25 mouse cellular contexts compared by ENCODE assay signal in genomic region chr2:37527587-37527986, GRCm38 (mm10). TPM values are rescaled to one million over a fixed set of nuclear protein-coding genes. Genes with fewer than 3 reads are reported as not detected.
A peak's percentile ranks its signal among the peaks of the same experiment; 100 is the strongest.
DNase-seq lines count a peak whose midpoint lies in the region; ATAC-seq and TF ChIP-seq lines count a peak whose summit lies in the region.
"Had no signal": no experiment of that assay in that cellular context is flagged by ENCODE, and none has a peak within 500 bp of the region (broad histone marks: within the 10 kb centered on the region; RNA-seq: fewer than 3 reads in every experiment).

No protein-coding gene starts in this region.

- ATAC-seq in heart, postnatal 0 days (ENCODE audit: insufficient read depth, low read depth), result peak; percentile 57; the same call in 1 of the 2 replicates
- ATAC-seq in heart, embryonic 12.5 days (ENCODE audit: insufficient number of reproducible peaks, low FRiP score), result no peak
- ATAC-seq in lung, embryonic 15.5 days (ENCODE audit: borderline replicate concordance, extremely low read depth, low FRiP score, low TSS enrichment), result no peak; the same call in 1 of the 2 replicates
- ATAC-seq: forebrain, embryonic 16.5 days; hindbrain, embryonic 16.5 days; midbrain, embryonic 16.5 days had no signal

- no peak for TF ChIP-seq EP300 in heart, adult 2 months (IDR thresholded peaks at IDR 0.05; ENCODE audit: insufficient read depth, low read depth, low read length)
- TF ChIP-seq EP300 in heart, postnatal 0 days (IDR thresholded peaks at IDR 0.05; ENCODE audit: low read depth), result no peak

- H3K27me3 ChIP-seq in heart, adult 2 months (ENCODE audit: control insufficient read depth, insufficient read depth, low read length), result no peaks in the 10 kb centered on the region
- no peaks in the 10 kb centered on the region for H3K27me3 ChIP-seq in heart, postnatal 0 days (ENCODE audit: control insufficient read depth, insufficient read depth, low read length)
- no peaks in the 10 kb centered on the region for H3K27me3 ChIP-seq in heart, embryonic 12.5 days (replicated peaks)
- no peaks in the 10 kb centered on the region for H3K27me3 ChIP-seq in lung, embryonic 15.5 days
- H3K27me3 ChIP-seq: embryonic facial prominence, embryonic 13.5 days; kidney, embryonic 15.5 days; limb, embryonic 13.5 days; stomach, embryonic 15.5 days had no signal

- peak overlapping the region; percentile 16 for H3K27ac ChIP-seq in heart, adult 2 months
- peak overlapping the region; percentile 48 for H3K27ac ChIP-seq in heart, postnatal 0 days (ENCODE audit: low read depth)
- no peak overlapping the region for H3K27ac ChIP-seq in heart, embryonic 12.5 days (ENCODE audit: poor library complexity, severe bottlenecking)
- H3K27ac ChIP-seq in lung, embryonic 15.5 days, result peak overlapping the region; percentile 53; the same call in 1 of the 2 replicates
- H3K27ac ChIP-seq: embryonic facial prominence, embryonic 13.5 days; kidney, embryonic 15.5 days; limb, embryonic 13.5 days; stomach, embryonic 15.5 days had no signal

- no peaks in the 10 kb centered on the region for H3K9me3 ChIP-seq in heart, postnatal 0 days (replicated peaks; ENCODE audit: control insufficient read depth, low read length)
- H3K9me3 ChIP-seq in heart, embryonic 12.5 days (replicated peaks), result no peaks in the 10 kb centered on the region
- H3K9me3 ChIP-seq in lung, embryonic 15.5 days, result no peaks in the 10 kb centered on the region
- H3K9me3 ChIP-seq: embryonic facial prominence, embryonic 13.5 days; kidney, embryonic 15.5 days; limb, embryonic 13.5 days; stomach, embryonic 15.5 days had no signal

- no peaks in the 10 kb centered on the region; the same call in 1 of the 2 replicates for H3K79me2 ChIP-seq in heart, adult 2 months (replicated peaks; ENCODE audit: control insufficient read depth, insufficient read depth, low read length)

- no peak for TF ChIP-seq CTCF in heart, adult 2 months (IDR thresholded peaks at IDR 0.05)
- TF ChIP-seq CTCF in heart, postnatal 0 days (IDR thresholded peaks at IDR 0.05; ENCODE audit: low read depth), result no peak
- no peak for TF ChIP-seq CTCF in lung, adult 2 months (IDR thresholded peaks at IDR 0.05; ENCODE audit: insufficient read depth, low read length)

- no peak overlapping the region for H3K4me2 ChIP-seq in heart, postnatal 0 days (ENCODE audit: low read depth, low read length)
- no peak overlapping the region for H3K4me2 ChIP-seq in heart, embryonic 12.5 days
- H3K4me2 ChIP-seq in lung, embryonic 15.5 days, result no peak overlapping the region
- H3K4me2 ChIP-seq: embryonic facial prominence, embryonic 13.5 days; kidney, embryonic 15.5 days; limb, embryonic 13.5 days; liver, embryonic 11.5 days; midbrain, embryonic 11.5 days; stomach, embryonic 15.5 days had no signal

- H3K4me3 ChIP-seq in heart, adult 2 months, result no peak overlapping the region
- H3K4me3 ChIP-seq in heart, postnatal 0 days (ENCODE audit: low read depth, low read length), result no peak overlapping the region
- no peak overlapping the region for H3K4me3 ChIP-seq in heart, embryonic 12.5 days
- H3K4me3 ChIP-seq in lung, embryonic 15.5 days, result no peak overlapping the region
- H3K4me3 ChIP-seq in lung, adult 2 months (replicated peaks; ENCODE audit: extremely low read depth, low read depth, low read length), result no peak overlapping the region
- H3K4me3 ChIP-seq: embryonic facial prominence, embryonic 13.5 days; erythroblast, embryonic 14.5 days; kidney, embryonic 15.5 days; limb, embryonic 13.5 days; stomach, embryonic 15.5 days had no signal

- no peak for TF ChIP-seq POLR2A in heart, adult 2 months (IDR thresholded peaks at IDR 0.05; ENCODE audit: insufficient read depth, low read depth, low read length)
- no peak for TF ChIP-seq POLR2A in lung, adult 2 months (IDR thresholded peaks at IDR 0.05; ENCODE audit: borderline replicate concordance, extremely low read depth, low read depth, low read length)

- intact Hi-C loops in heart, adult 2 months (cut with DNase I), result no loop called here
- intact Hi-C loops in heart, postnatal 25 days (cut with DNase I), result no loop called here

- peaks cover 14% of the 10 kb centered on the region for H3K36me3 ChIP-seq in heart, adult 2 months (ENCODE audit: control insufficient read depth, insufficient read depth, low read length)
- no peaks in the 10 kb centered on the region for H3K36me3 ChIP-seq in heart, postnatal 0 days (replicated peaks; ENCODE audit: control insufficient read depth, insufficient read depth, low read length)
- 0 out of 2 replicates have a peak, but pooled peaks cover 2% of the 10 kb centered on the region for H3K36me3 ChIP-seq in heart, embryonic 12.5 days
- H3K36me3 ChIP-seq in lung, embryonic 15.5 days, result 0 out of 2 replicates have a peak, but pooled peaks cover 3% of the 10 kb centered on the region
- H3K36me3 ChIP-seq: stomach, embryonic 15.5 days had no signal

- peaks cover 5% of the 10 kb centered on the region for H3K4me1 ChIP-seq in heart, adult 2 months (ENCODE audit: control insufficient read depth, insufficient read depth, low read length)
- H3K4me1 ChIP-seq in heart, postnatal 0 days (ENCODE audit: control insufficient read depth, insufficient read depth), result peaks cover 13% of the 10 kb centered on the region
- H3K4me1 ChIP-seq in heart, embryonic 12.5 days (replicated peaks), result 0 out of 2 replicates have a peak, but pooled peaks cover 3% of the 10 kb centered on the region
- 0 out of 2 replicates have a peak, but pooled peaks cover 3% of the 10 kb centered on the region for H3K4me1 ChIP-seq in lung, embryonic 15.5 days
- peaks cover 2% of the 10 kb centered on the region; the same call in 1 of the 2 replicates for H3K4me1 ChIP-seq in lung, adult 2 months (ENCODE audit: control insufficient read depth, insufficient read depth, low read length)
- H3K4me1 ChIP-seq: embryonic facial prominence, embryonic 13.5 days; kidney, embryonic 15.5 days; limb, embryonic 13.5 days; stomach, embryonic 15.5 days had no signal

- H3K9ac ChIP-seq in heart, adult 2 months (ENCODE audit: low read depth, low read length), result no peak overlapping the region
- no peak overlapping the region for H3K9ac ChIP-seq in heart, postnatal 0 days (replicated peaks; ENCODE audit: low read depth, low read length)
- H3K9ac ChIP-seq in heart, embryonic 12.5 days, result no peak overlapping the region
- H3K9ac ChIP-seq in lung, embryonic 15.5 days, result no peak overlapping the region
- H3K9ac ChIP-seq: embryonic facial prominence, embryonic 13.5 days; kidney, embryonic 15.5 days; limb, embryonic 13.5 days; stomach, embryonic 15.5 days had no signal

- no peak for DNase-seq in heart, adult 2 months
- no peak for DNase-seq in heart, postnatal 25 days (ENCODE audit: low spot score)
- DNase-seq in heart, postnatal 0 days (ENCODE audit: low spot score), result peak; percentile 71
- no peak for DNase-seq in lung, adult 2 months
- DNase-seq in gastrocnemius, postnatal 10 days, result no peak
- DNase-seq: adrenal gland, postnatal 25 days; cerebellum, adult 18-20 months; cerebellum, postnatal 10 days; gastrocnemius, postnatal 14 days; kidney, adult 18-20 months; kidney, postnatal 4 days; right cerebral cortex, postnatal 25 days; thymus, postnatal 25 days had no signal

RNA-seq across cellular contexts. Expression of gene Gpr21, which starts 11.5 kb away (rescaled TPM):
- total RNA-seq in heart, adult 2 months (2021), result under 1 TPM; 0.63 to 0.73 TPM
- polyA plus RNA-seq in heart, adult 2 months (2012; rRNA removed), result 0.37 and 0.50 TPM in 2 replicates
- under 1 TPM; 0.53 to 0.62 TPM for total RNA-seq in heart, postnatal 25 days (2021)
- total RNA-seq in heart, postnatal 0 days (2014; rRNA removed; ENCODE audit: low replicate concordance), result 0.89 and 2.6 TPM in 2 replicates
- polyA plus RNA-seq in heart, postnatal 0 days (2015; fragmentation: Nextera tagmentation; extraction: Ambion mirVana), result 0.40 and 0.58 TPM in 2 replicates
- polyA plus RNA-seq in heart, embryonic 12.5 days (2016; fragmentation: Nextera tagmentation; extraction: Ambion mirVana), result 0.86 and 1.2 TPM in 2 replicates
- 1.6 TPM in 2 replicates for polyA plus RNA-seq in lung, embryonic 15.5 days (2015; fragmentation: Nextera tagmentation; extraction: Ambion mirVana)
- 0.33 and 0.73 TPM in 2 replicates for polyA plus RNA-seq in lung, adult 2 months (2012; rRNA removed)
- 1 to 10 TPM; 1.0 to 1.4 TPM for total RNA-seq in gastrocnemius, postnatal 10 days (2021)
- polyA plus RNA-seq: erythroblast, embryonic 14.5 days had no signal
